Mouse (Mus musculus): ENCODE measurements at regions not wholly inside any gene's neighbourhood (a gene's known extent, or its start where the extent isn't known, plus 50 kb on each side); places are given as distances from the start of the nearest gene placed in this dataset.

GRCm38 (mm10) chr6:112553231-112553920 lies 63.6 kb upstream of the Oxtr start:
- TF ChIP-seq CTCF (IDR thresholded peaks at IDR 0.05; ENCODE audit: borderline replicate concordance, insufficient read depth, low read depth, low read length) (no peak), POLR2A (IDR thresholded peaks at IDR 0.05; ENCODE audit: borderline replicate concordance, insufficient read depth, low read length) (no peak)
